Mouse (Mus musculus): ENCODE results near the gene Aagab.

The Aagab gene

GRCm38 (mm10) chr9:63649841-63650545 lies 47.5 kb downstream of the Aagab start:
- DNase-seq = peak in 1 of 2 experiments; percentile 44

GRCm38 (mm10) chr9:63650905-63651304 lies 48.4 kb downstream of the Aagab start:
- DNase-seq = peak; percentile 59 to 68

GRCm38 (mm10) chr9:63651594-63651993 lies 49.1 kb downstream of the Aagab start:
- no peak for DNase-seq

- no peak for DNase-seq
Observed at GRCm38 (mm10) chr9:63653666-63654065, 51.2 kb downstream of the Aagab start.

GRCm38 (mm10) chr9:63654575-63654974 lies 52.1 kb downstream of the Aagab start:
- no peak for DNase-seq

GRCm38 (mm10) chr9:63655092-63655491 lies 52.6 kb downstream of the Aagab start:
- no peak for DNase-seq

- DNase-seq = no peak
Observed at GRCm38 (mm10) chr9:63657167-63657566, 54.7 kb downstream of the Aagab start.

- DNase-seq = no peak
Observed at GRCm38 (mm10) chr9:63658436-63658835, 56.0 kb downstream of the Aagab start.

- DNase-seq = peak; percentile 84 to 88
Observed at GRCm38 (mm10) chr9:63658970-63659371, 56.5 kb downstream of the Aagab start.

GRCm38 (mm10) chr9:63660061-63660460 lies 57.6 kb downstream of the Aagab start:
- no peak for DNase-seq

GRCm38 (mm10) chr9:63660691-63661090 lies 58.2 kb downstream of the Aagab start:
- DNase-seq = no peak

- no peak for DNase-seq
Observed at GRCm38 (mm10) chr9:63662759-63663158, 60.3 kb downstream of the Aagab start.

- no peak for DNase-seq
Observed at GRCm38 (mm10) chr9:63663222-63663621, 60.8 kb downstream of the Aagab start.

- DNase-seq = no peak
Observed at GRCm38 (mm10) chr9:63664300-63664745, 61.9 kb downstream of the Aagab start.

GRCm38 (mm10) chr9:63664792-63665646 lies 62.6 kb downstream of the Aagab start:
- DNase-seq = no peak

GRCm38 (mm10) chr9:63666612-63667372 lies 64.3 kb downstream of the Aagab start:
- DNase-seq = peak in 1 of 2 experiments; percentile 36

- no peak for DNase-seq
Observed at GRCm38 (mm10) chr9:63667373-63667724, 64.9 kb downstream of the Aagab start.

GRCm38 (mm10) chr9:63668621-63669020 lies 66.2 kb downstream of the Aagab start:
- DNase-seq = no peak

GRCm38 (mm10) chr9:63669816-63670215 lies 67.4 kb downstream of the Aagab start:
- no peak for DNase-seq

GRCm38 (mm10) chr9:63672797-63673493 lies 70.5 kb downstream of the Aagab start:
- no peak for DNase-seq

- DNase-seq = no peak
Observed at GRCm38 (mm10) chr9:63673494-63673805, 71.0 kb downstream of the Aagab start.

- no peak for DNase-seq
Observed at GRCm38 (mm10) chr9:63674613-63675012, 72.2 kb downstream of the Aagab start.

GRCm38 (mm10) chr9:63677621-63678020 lies 75.2 kb downstream of the Aagab start:
- DNase-seq = no peak

All from cerebellum, postnatal 25 days (tissue).